Mouse (Mus musculus) limb, embryonic 15.5 days (tissue): ENCODE data around the gene Kirrel3. TPM values are rescaled to one million over a fixed set of nuclear protein-coding genes. Genes with fewer than 3 reads are reported as not detected.

Experiments
- ATAC-seq: fragments of 200-750 bp; cut with Nextera tagmentation; 2 replicates; pipeline ENCODE4 v1.8.0; 2017; ENCODE audit warnings: low read depth, moderate TSS enrichment; ENCODE audit not compliant: insufficient number of reproducible peaks, low FRiP score, low TSS enrichment
- H3K27ac ChIP-seq: fragments of 300-500 bp; sonication (generic); 2 replicates; pipeline ENCODE4 v1.5.1; 2015; ENCODE audit warnings: moderate library complexity, mild to moderate bottlenecking, inconsistent platforms
- H3K27me3 ChIP-seq: fragments of 300-500 bp; sonication (generic); 2 replicates; pipeline ENCODE4 v1.6.1; 2015; ENCODE audit warnings: inconsistent platforms
- H3K36me3 ChIP-seq: fragments of 300-500 bp; sonication (generic); 2 replicates; pipeline ENCODE4 v1.6.1; 2015; ENCODE audit warnings: inconsistent platforms
- H3K4me1 ChIP-seq: fragments of 300-500 bp; sonication (generic); 2 replicates; pipeline ENCODE4 v1.6.1; 2015; ENCODE audit warnings: inconsistent platforms
- H3K4me2 ChIP-seq: fragments of 300-500 bp; sonication (generic); 2 replicates; pipeline ENCODE4 v1.6.1; 2015; ENCODE audit warnings: mild to moderate bottlenecking, inconsistent platforms
- H3K4me3 ChIP-seq: fragments of 300-500 bp; sonication (generic); 2 replicates; pipeline ENCODE4 v1.5.1; 2015; ENCODE audit warnings: mild to moderate bottlenecking, inconsistent platforms
- H3K9ac ChIP-seq: fragments of 300-500 bp; sonication (generic); 2 replicates; pipeline ENCODE4 v1.6.1; 2015; ENCODE audit warnings: inconsistent platforms
- H3K9me3 ChIP-seq: fragments of 300-500 bp; sonication (generic); 2 replicates; pipeline ENCODE4 v1.6.1; 2016; ENCODE audit warnings: inconsistent platforms
- WGBS: fragments of 180-500 bp; shearing (Covaris S2); methylation state at CpG from one replicate; pipeline ENCODE4 v1.1.7; 2015; 5-methylcytosine and 5-hydroxymethylcytosine counted together
- polyA plus RNA-seq: library from polyadenylated mRNA; unstranded; fragments of >200 nt; fragmentation: Nextera tagmentation; extraction: Ambion mirVana; gene quantifications from 2 replicates; pipeline ENCODE4 v1.2.1, GENCODE M21; 2015

Kirrel3 gene
- 9.8 and 13.5 TPM in 2 replicates for polyA plus RNA-seq

DNA sequence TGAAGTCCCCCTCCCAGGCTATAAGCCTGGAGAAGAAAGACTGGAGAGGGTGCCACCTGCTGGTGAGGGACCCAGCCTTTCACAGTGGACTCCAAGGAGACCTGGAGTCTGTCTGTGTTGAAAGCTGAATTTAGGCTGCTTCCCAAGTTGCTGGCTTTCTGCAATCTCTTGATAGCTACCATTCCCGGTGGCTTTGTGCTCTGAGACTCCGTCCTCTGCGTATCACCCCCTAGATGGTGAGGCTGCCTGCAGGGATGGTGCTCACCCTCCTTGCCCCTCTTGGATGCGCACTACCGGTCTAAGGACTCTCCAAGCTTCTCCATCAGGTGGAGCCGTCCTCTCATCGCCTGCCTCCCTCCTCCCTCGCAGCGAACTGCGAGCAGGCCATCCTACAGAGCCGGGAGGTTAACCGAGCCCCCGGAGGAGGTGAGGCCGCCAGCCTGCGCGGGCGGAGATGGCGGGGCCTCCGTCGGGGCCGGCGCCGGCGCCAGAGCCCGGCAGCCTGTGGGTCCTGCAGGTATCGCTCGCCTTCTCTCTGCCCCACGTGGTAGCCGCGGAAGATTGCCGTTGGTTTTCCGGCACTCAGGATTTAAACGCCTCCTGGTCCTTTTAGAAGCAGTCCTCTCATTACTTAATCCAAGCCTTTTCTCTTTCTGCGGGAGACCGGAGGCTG, at the start of gene Kirrel3:
Gene Kirrel3 (plus strand): TSS at position 136 of the 673 bp plus-strand sequence.
- 0% methylated on average over 35 of the region's 35 CpGs for WGBS
- Histone ChIP-seq H3K27ac (peak within 1 kb of the TSS; percentile 63), H3K9me3 (no peaks in the 10 kb centered on the region)

GRCm38 (mm10) chr9:34440721-34441120, 45.0 kb upstream of the Kirrel3 start:
- Histone ChIP-seq H3K9ac (no peak overlapping the region), H3K27me3 (no peaks in the 10 kb centered on the region), H3K4me1 (no peaks in the 10 kb centered on the region), H3K4me2 (no peak overlapping the region), H3K36me3 (no peaks in the 10 kb centered on the region), H3K27ac (no peak overlapping the region), H3K4me3 (no peak overlapping the region), H3K9me3 (no peaks in the 10 kb centered on the region)
- WGBS = 69% methylated on average over 4 of the region's 4 CpGs
- no peak for ATAC-seq

More for the DNA sequence above, at the start of gene Kirrel3:
- peak within 1 kb of the TSS; percentile 18 for H3K9ac ChIP-seq
- peak within 1 kb of the TSS; percentile 50 for H3K4me3 ChIP-seq
- peaks cover 40% of the 10 kb centered on the region for H3K4me1 ChIP-seq
- H3K4me2 ChIP-seq = peak within 1 kb of the TSS; percentile 78
- no peaks in the 10 kb centered on the region for H3K36me3 ChIP-seq
- ATAC-seq = peak; percentile 54; the same call in 1 of the 2 replicates
- peaks cover 32% of the 10 kb centered on the region for H3K27me3 ChIP-seq

GRCm38 (mm10) chr9:34443950-34444349, 41.7 kb upstream of the Kirrel3 start:
- Histone ChIP-seq H3K27me3 (no peaks in the 10 kb centered on the region), H3K36me3 (no peaks in the 10 kb centered on the region), H3K9ac (no peak overlapping the region), H3K27ac (no peak overlapping the region), H3K9me3 (no peaks in the 10 kb centered on the region), H3K4me2 (no peak overlapping the region), H3K4me3 (no peak overlapping the region), H3K4me1 (0 out of 2 replicates have a peak, but pooled peaks cover 3% of the 10 kb centered on the region)
- 60% methylated on average over 4 of the region's 4 CpGs for WGBS
- no peak for ATAC-seq

- ATAC-seq = no peak
- no peak overlapping the region for H3K4me3 ChIP-seq
- WGBS = 56% methylated on average over 15 of the region's 15 CpGs
Measured at GRCm38 (mm10) chr9:34446497-34447350, 39.0 kb upstream of the Kirrel3 start.

DNA sequence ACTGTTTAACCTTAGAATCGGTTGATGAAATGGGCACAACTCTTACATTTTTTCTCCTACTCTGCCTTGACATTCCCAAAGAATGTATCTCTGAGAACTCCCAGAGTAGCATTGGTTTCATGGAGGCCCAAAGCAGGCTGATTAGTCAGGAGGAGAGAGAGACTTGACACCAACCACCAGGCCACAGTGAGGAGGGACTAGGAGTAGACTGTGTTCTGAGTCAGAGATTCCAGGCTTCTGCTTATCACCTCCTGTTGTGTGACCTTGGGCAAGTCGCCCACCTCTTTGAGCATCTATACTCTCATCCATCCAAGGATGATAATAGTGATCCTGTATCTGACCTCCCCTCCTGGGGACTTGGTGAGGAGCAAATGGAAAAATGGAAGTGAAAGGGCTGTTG, 38.0 kb upstream of the Kirrel3 start:
- Histone ChIP-seq H3K4me1 (0 out of 2 replicates have a peak, but pooled peaks cover 3% of the 10 kb centered on the region), H3K9me3 (no peaks in the 10 kb centered on the region), H3K36me3 (no peaks in the 10 kb centered on the region), H3K4me2 (no peak overlapping the region), H3K9ac (no peak overlapping the region), H3K27me3 (no peaks in the 10 kb centered on the region), H3K27ac (no peak overlapping the region), H3K4me3 (no peak overlapping the region)
- no peak for ATAC-seq
- WGBS = 86% methylated on average over 2 of the region's 2 CpGs

More at GRCm38 (mm10) chr9:34446497-34447350, 39.0 kb upstream of the Kirrel3 start:
- H3K9me3 ChIP-seq = no peaks in the 10 kb centered on the region
- H3K27me3 ChIP-seq = no peaks in the 10 kb centered on the region
- no peak overlapping the region for H3K9ac ChIP-seq
- 0 out of 2 replicates have a peak, but pooled peaks cover 3% of the 10 kb centered on the region for H3K4me1 ChIP-seq
- H3K36me3 ChIP-seq = no peaks in the 10 kb centered on the region
- H3K27ac ChIP-seq = no peak overlapping the region
- no peak overlapping the region for H3K4me2 ChIP-seq

DNA sequence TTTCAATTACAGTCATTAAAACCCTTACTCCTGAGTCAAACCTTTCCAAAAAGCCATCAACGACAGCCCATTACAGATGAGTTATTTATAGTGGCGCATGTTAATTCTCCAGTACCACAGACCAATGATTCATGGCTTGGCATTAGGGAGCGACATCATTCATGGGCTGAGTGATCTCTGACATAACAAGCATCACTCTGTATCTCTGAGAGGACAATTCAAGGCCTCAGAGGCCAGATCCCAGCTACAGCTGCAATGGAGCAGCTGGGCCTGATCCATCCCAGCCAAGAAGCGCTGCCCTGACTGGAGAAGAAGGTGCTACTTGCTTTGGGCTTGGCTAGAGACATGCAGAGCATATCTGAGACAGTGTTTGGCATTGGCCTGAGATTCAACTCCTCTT, 37.2 kb upstream of the Kirrel3 start:
- WGBS = 78% methylated on average over 4 of the region's 4 CpGs
- 0 out of 2 replicates have a peak, but pooled peaks cover 3% of the 10 kb centered on the region for H3K4me1 ChIP-seq
- H3K4me2 ChIP-seq = no peak overlapping the region
- no peak overlapping the region for H3K4me3 ChIP-seq
- ATAC-seq = no peak
- no peaks in the 10 kb centered on the region for H3K36me3 ChIP-seq
- no peaks in the 10 kb centered on the region for H3K9me3 ChIP-seq
- H3K9ac ChIP-seq = no peak overlapping the region
- H3K27ac ChIP-seq = no peak overlapping the region
- no peaks in the 10 kb centered on the region for H3K27me3 ChIP-seq

DNA sequence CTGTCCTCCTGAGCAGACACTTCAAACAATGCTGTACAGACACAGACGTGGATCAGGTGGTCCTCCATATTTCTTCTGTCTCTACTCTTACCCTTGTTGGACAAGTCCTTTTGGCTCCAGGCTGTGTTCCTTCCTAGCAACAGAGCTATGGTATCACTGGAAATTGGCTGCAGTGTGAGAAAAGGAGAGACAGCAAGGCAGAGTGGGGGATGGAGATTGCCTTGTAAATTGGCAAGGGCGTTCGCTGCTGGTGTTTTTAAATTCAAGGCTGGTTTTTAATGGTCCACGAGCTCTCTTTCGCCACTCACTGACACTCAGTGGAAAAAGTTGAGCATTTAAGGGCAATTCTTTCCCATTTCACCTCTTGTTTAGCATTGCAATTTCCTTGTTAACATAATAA, 27.5 kb upstream of the Kirrel3 start:
- Histone ChIP-seq H3K27me3 (no peaks in the 10 kb centered on the region), H3K27ac (no peak overlapping the region), H3K4me1 (peaks cover 4% of the 10 kb centered on the region; the same call in 1 of the 2 replicates), H3K4me3 (no peak overlapping the region), H3K9ac (no peak overlapping the region), H3K9me3 (no peaks in the 10 kb centered on the region), H3K4me2 (no peak overlapping the region), H3K36me3 (no peaks in the 10 kb centered on the region)
- ATAC-seq = no peak
- WGBS = 33% methylated on average over 5 of the region's 5 CpGs

- H3K27me3 ChIP-seq = no peaks in the 10 kb centered on the region
- no peak overlapping the region for H3K4me3 ChIP-seq
- no peaks in the 10 kb centered on the region for H3K9me3 ChIP-seq
- 72% methylated on average over 5 of the region's 5 CpGs for WGBS
- no peak overlapping the region for H3K4me2 ChIP-seq
- no peaks in the 10 kb centered on the region for H3K36me3 ChIP-seq
- H3K27ac ChIP-seq = no peak overlapping the region
- H3K9ac ChIP-seq = no peak overlapping the region
- no peak for ATAC-seq
- H3K4me1 ChIP-seq = peaks cover 4% of the 10 kb centered on the region; the same call in 1 of the 2 replicates
Measured at GRCm38 (mm10) chr9:34459968-34460367, 25.7 kb upstream of the Kirrel3 start.

DNA sequence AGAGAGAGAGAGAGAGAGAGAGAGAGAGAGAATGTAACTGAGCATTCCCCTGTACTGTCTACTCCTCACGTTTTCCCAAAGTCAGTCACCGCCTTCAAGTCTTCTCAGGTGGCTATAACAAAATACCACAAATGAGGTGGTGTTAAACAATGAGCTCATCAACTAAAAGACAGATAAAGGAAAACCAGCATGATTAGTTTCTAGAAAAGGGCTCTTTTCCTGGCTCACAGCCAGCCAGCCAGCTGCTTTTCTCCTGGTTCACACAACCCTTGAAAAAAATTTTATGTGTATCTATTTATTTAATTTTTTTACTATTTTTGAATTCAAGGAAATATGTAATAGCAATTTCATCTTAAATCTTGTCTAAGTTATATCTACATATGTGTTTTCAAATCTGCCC, 22.0 kb upstream of the Kirrel3 start:
- ATAC-seq = no peak
- Histone ChIP-seq H3K9ac (no peak overlapping the region), H3K27ac (no peak overlapping the region)

GRCm38 (mm10) chr9:34466058-34466457, 19.6 kb upstream of the Kirrel3 start:
- no peak for ATAC-seq
- H3K9me3 ChIP-seq = no peaks in the 10 kb centered on the region
- H3K4me3 ChIP-seq = no peak overlapping the region
- no peak overlapping the region for H3K4me2 ChIP-seq
- no peaks in the 10 kb centered on the region for H3K4me1 ChIP-seq
- no peaks in the 10 kb centered on the region for H3K36me3 ChIP-seq
- H3K9ac ChIP-seq = no peak overlapping the region
- WGBS = 52% methylated on average over 3 of the region's 3 CpGs
- H3K27ac ChIP-seq = no peak overlapping the region
- no peaks in the 10 kb centered on the region for H3K27me3 ChIP-seq

More for the DNA sequence above, 22.0 kb upstream of the Kirrel3 start:
- WGBS = 43% methylated on average over 2 of the region's 2 CpGs
- Histone ChIP-seq H3K4me2 (no peak overlapping the region), H3K27me3 (no peaks in the 10 kb centered on the region), H3K4me1 (no peaks in the 10 kb centered on the region), H3K36me3 (no peaks in the 10 kb centered on the region), H3K9me3 (no peaks in the 10 kb centered on the region), H3K4me3 (no peak overlapping the region)

DNA sequence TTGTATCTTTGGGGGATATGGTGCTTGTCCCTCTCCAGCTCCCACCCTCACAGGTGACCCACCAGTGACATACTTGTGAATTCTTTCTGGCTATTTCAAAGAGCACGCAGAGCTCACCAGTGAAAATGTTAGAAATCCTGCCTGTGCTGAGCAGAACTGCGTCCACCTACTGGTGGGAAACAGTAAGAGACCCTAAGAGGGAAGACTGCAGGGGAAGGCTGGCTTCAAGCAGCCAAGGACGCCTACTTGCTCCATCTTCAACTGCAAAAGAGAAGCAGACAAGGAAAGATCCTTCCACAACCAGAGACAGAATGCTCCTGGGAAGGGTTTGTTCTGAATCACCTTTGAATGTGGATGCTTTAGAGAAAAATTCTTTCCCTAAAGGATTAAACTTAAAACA, 16.5 kb upstream of the Kirrel3 start:
- 76% methylated on average over 3 of the region's 3 CpGs for WGBS
- Histone ChIP-seq H3K9ac (no peak overlapping the region), H3K4me3 (no peak overlapping the region), H3K27me3 (no peaks in the 10 kb centered on the region), H3K4me2 (no peak overlapping the region), H3K9me3 (no peaks in the 10 kb centered on the region), H3K36me3 (no peaks in the 10 kb centered on the region), H3K4me1 (no peaks in the 10 kb centered on the region), H3K27ac (no peak overlapping the region)
- no peak for ATAC-seq

DNA sequence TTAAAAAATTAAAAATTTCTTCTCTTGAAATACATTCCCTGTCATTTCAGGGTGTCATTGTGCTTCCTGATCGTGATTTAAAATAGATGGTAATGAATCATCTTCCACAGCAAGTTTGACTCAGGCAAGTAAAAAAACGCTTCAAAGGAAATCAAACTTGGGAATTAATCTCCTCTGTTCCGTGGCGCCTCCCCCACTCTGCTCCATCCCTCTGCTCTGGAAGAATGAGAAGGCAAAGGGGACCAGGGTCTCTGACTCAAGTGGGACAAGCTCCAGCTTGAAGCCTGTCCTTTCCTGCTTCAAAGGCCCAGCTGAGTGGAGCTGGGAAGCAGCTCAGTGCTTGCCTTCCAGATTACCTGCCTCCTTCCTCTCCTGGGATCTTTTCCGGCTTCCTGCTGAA, 9.5 kb upstream of the Kirrel3 start:
- 26% methylated on average over 5 of the region's 5 CpGs for WGBS

More for the DNA sequence above, 9.5 kb upstream of the Kirrel3 start:
- Histone ChIP-seq H3K4me2 (no peak overlapping the region), H3K27ac (no peak overlapping the region), H3K27me3 (no peaks in the 10 kb centered on the region), H3K4me3 (no peak overlapping the region), H3K9ac (no peak overlapping the region), H3K4me1 (peaks cover 5% of the 10 kb centered on the region; the same call in 1 of the 2 replicates), H3K36me3 (no peaks in the 10 kb centered on the region), H3K9me3 (no peaks in the 10 kb centered on the region)
- ATAC-seq = no peak
